Mouse (Mus musculus) CH12.LX (cell line): ENCODE measurements at regions not wholly inside any gene's neighbourhood (a gene's known extent, or its start where the extent isn't known, plus 50 kb on each side); places are given as distances from the start of the nearest gene placed in this dataset.

Experiments used
- DNase-seq: peaks from one replicate; pipeline ENCODE4 v3.0.0-alpha.2; 2013; ENCODE audit errors: extremely low read depth
- H3K27ac ChIP-seq: 2 replicates; pipeline ENCODE4 v1.5.1; 2012; ENCODE audit warnings: low read depth, mild to moderate bottlenecking, control low read depth, moderate library complexity; ENCODE audit not compliant: insufficient read depth
- H3K27me3 ChIP-seq: replicated peaks from 2 replicates; pipeline ENCODE3; 2012; ENCODE audit warnings: inconsistent platforms
- H3K36me3 ChIP-seq, 2 experiments: replicated peaks in 1 of 2; 2 replicates each; pipeline versions ENCODE3 to v1.6.1; 2012; ENCODE audit warnings: inconsistent platforms in 1 of 2, low read length in 1 of 2, mild to moderate bottlenecking in 1 of 2, mixed read lengths in 1 of 2, moderate library complexity in 1 of 2; ENCODE audit not compliant: control insufficient read depth in 1 of 2, insufficient read depth in 1 of 2
- H3K4me1 ChIP-seq, 2 experiments: 2 replicates each; pipeline ENCODE4 v1.6.1; 2012; ENCODE audit warnings: inconsistent platforms in 1 of 2, moderate library complexity in 1 of 2; ENCODE audit not compliant: insufficient read depth in 2 of 2, control insufficient read depth in 1 of 2
- H3K4me2 ChIP-seq: 2 replicates; pipeline ENCODE4 v1.6.1; 2012; ENCODE audit warnings: low read depth, mild to moderate bottlenecking, control low read depth; ENCODE audit not compliant: poor library complexity, insufficient read depth, severe bottlenecking
- H3K4me3 ChIP-seq, 3 experiments: fragments of 150-350 bp in 1 of 3; sonication (generic) in 1 of 3; replicated peaks in 1 of 3; 2 replicates each; pipeline versions ENCODE3 to v1.5.1; 2011 to 2012; ENCODE audit warnings: low read depth in 2 of 3, low read length in 2 of 3, mild to moderate bottlenecking in 2 of 3, moderate library complexity in 2 of 3, control low read depth in 1 of 3, improper control_type of control experiment in 1 of 3, inconsistent platforms in 1 of 3, mixed read lengths in 1 of 3; ENCODE audit not compliant: poor library complexity in 1 of 3
- H3K79me2 ChIP-seq: replicated peaks from 2 replicates; pipeline ENCODE4 v1.6.1; 2012; ENCODE audit warnings: mild to moderate bottlenecking, moderate library complexity; ENCODE audit not compliant: control insufficient read depth, poor library complexity, insufficient read depth, severe bottlenecking; ENCODE audit errors: extremely low read depth
- H3K9ac ChIP-seq: 2 replicates; pipeline ENCODE4 v1.6.1; 2012; ENCODE audit warnings: low read depth, mild to moderate bottlenecking, control low read depth, moderate library complexity; ENCODE audit not compliant: insufficient read depth
- H3K9me3 ChIP-seq: replicated peaks from 2 replicates; pipeline ENCODE3; 2012; ENCODE audit warnings: low read length, inconsistent platforms, mixed read lengths
- ELF1 ChIP-seq: IDR thresholded peaks from 2 replicates; pipeline ENCODE4 v1.6.1; 2014; ENCODE audit warnings: low read depth, mild to moderate bottlenecking, inconsistent platforms, low read length, improper control_type of control experiment
- GABPA ChIP-seq: IDR thresholded peaks from 2 replicates; pipeline ENCODE4 v1.6.1; 2012; ENCODE audit warnings: low read depth, low read length, improper control_type of control experiment, inconsistent platforms; ENCODE audit not compliant: insufficient replicate concordance
- HCFC1 ChIP-seq: IDR thresholded peaks from 2 replicates; pipeline ENCODE4 v1.6.1; 2012; ENCODE audit warnings: low read depth, mild to moderate bottlenecking, inconsistent platforms, low read length, improper control_type of control experiment
- KAT2A ChIP-seq: IDR thresholded peaks from 2 replicates; pipeline ENCODE4 v1.6.1; 2012; ENCODE audit warnings: low read length, improper control_type of control experiment, inconsistent platforms; ENCODE audit not compliant: insufficient replicate concordance
- MEF2A ChIP-seq: IDR thresholded peaks from 2 replicates; pipeline ENCODE4 v1.6.1; 2014; ENCODE audit warnings: low read depth, mild to moderate bottlenecking, inconsistent platforms, low read length, improper control_type of control experiment, borderline replicate concordance
- MYC ChIP-seq: IDR thresholded peaks from 2 replicates; pipeline ENCODE4 v1.6.1; 2011; ENCODE audit warnings: low read depth, mild to moderate bottlenecking, improper control_type of control experiment, low read length
- NELFE ChIP-seq: IDR thresholded peaks from 2 replicates; pipeline ENCODE4 v1.6.1; 2011; ENCODE audit warnings: low read depth, low read length, improper control_type of control experiment
- NRF1 ChIP-seq: IDR thresholded peaks from 2 replicates; pipeline ENCODE4 v1.6.1; 2014; ENCODE audit warnings: low read depth, mild to moderate bottlenecking, inconsistent platforms, low read length, improper control_type of control experiment, moderate library complexity
- PAX5 ChIP-seq: IDR thresholded peaks from 2 replicates; pipeline ENCODE4 v1.6.1; 2012; ENCODE audit warnings: low read length, inconsistent platforms, mixed read lengths
- RCOR1 ChIP-seq: conservative IDR thresholded peaks from 2 replicates; pipeline ENCODE4 v1.6.1; 2012; ENCODE audit warnings: low read depth, mild to moderate bottlenecking, inconsistent platforms, low read length, improper control_type of control experiment
- SMC3 ChIP-seq: IDR thresholded peaks from 2 replicates; pipeline ENCODE4 v1.6.1; 2011; ENCODE audit warnings: low read depth, low read length, improper control_type of control experiment
- TBP ChIP-seq: conservative IDR thresholded peaks from 2 replicates; pipeline ENCODE4 v1.6.1; 2011; ENCODE audit warnings: low read depth, low read length, improper control_type of control experiment
- UBTF ChIP-seq: IDR thresholded peaks from 2 replicates; pipeline ENCODE4 v1.6.1; 2012; ENCODE audit warnings: low read depth, mild to moderate bottlenecking, inconsistent platforms, low read length, improper control_type of control experiment, moderate library complexity
- USF1 ChIP-seq: IDR thresholded peaks from 2 replicates; pipeline ENCODE4 v1.6.1; 2014; ENCODE audit warnings: low read depth, mild to moderate bottlenecking, inconsistent platforms, low read length, improper control_type of control experiment
- USF2 ChIP-seq: conservative IDR thresholded peaks from 2 replicates; pipeline ENCODE4 v1.6.1; 2011; ENCODE audit warnings: low read depth, low read length, improper control_type of control experiment
- ZKSCAN1 ChIP-seq: IDR thresholded peaks from 2 replicates; pipeline ENCODE4 v1.6.1; 2012; ENCODE audit warnings: low read depth, inconsistent platforms, low read length, improper control_type of control experiment, borderline replicate concordance
- ZMIZ1 ChIP-seq: IDR thresholded peaks from 2 replicates; pipeline ENCODE4 v1.6.1; 2012; ENCODE audit warnings: low read depth, mild to moderate bottlenecking, inconsistent platforms, low read length, improper control_type of control experiment
- dilution Hi-C: fragments of 300-500 bp; cut with MboI; formaldehyde crosslinking; loops from 2 replicates; pipeline ENCODE4 v1.14.3; 2020; ENCODE audit warnings: low sequenced_read_pairs; ENCODE audit not compliant: extremely low pct_unique_long_range_greater_than_20kb, extremely low pct_ligation_motif_present
- in situ Hi-C: fragments of 300-500 bp; cut with MboI; formaldehyde crosslinking; loops from 3 replicates; pipeline ENCODE4 v1.14.3; 2019; ENCODE audit warnings: low sequenced_read_pairs, low pct_ligation_motif_present, low pct_unique_long_range_greater_than_20kb, mixed read lengths

GRCm38 (mm10) chr5:129409440-129410004 is 91.5 kb upstream of the Sfswap start:
- Histone ChIP-seq H3K36me3 (no peaks in the 10 kb centered on the region), H3K27ac (no peak overlapping the region), H3K4me1 (no peaks in the 10 kb centered on the region)
- no peak for DNase-seq
- TF ChIP-seq HCFC1 (no peak), GABPA (no peak), MEF2A (no peak), KAT2A (no peak), ZKSCAN1 (no peak), RCOR1 (no peak), PAX5 (no peak), USF2 (no peak)
- TF ChIP-seq, all 38 proteins: peak for 0
- Histone ChIP-seq H3K79me2 (no peaks in the 10 kb centered on the region), H3K27me3 (peaks cover 23% of the 10 kb centered on the region), H3K9me3 (peaks cover 2% of the 10 kb centered on the region), H3K4me2 (no peak overlapping the region), H3K9ac (no peak overlapping the region), H3K4me3 (no peak overlapping the region)
- in situ Hi-C loops (no loop called here), dilution Hi-C loops (no loop called here)

GRCm38 (mm10) chr5:129412161-129412560 is 88.9 kb upstream of the Sfswap start:
- Histone ChIP-seq H3K27me3 (peaks cover 22% of the 10 kb centered on the region), H3K9me3 (no peaks in the 10 kb centered on the region), H3K27ac (no peak overlapping the region), H3K4me1 (no peaks in the 10 kb centered on the region), H3K9ac (no peak overlapping the region), H3K79me2 (no peaks in the 10 kb centered on the region), H3K36me3 (no peaks in the 10 kb centered on the region), H3K4me2 (no peak overlapping the region), H3K4me3 (no peak overlapping the region)
- dilution Hi-C loops (no loop called here), in situ Hi-C loops (no loop called here)
- DNase-seq, result no peak
- no peak for TF ChIP-seq GABPA
- TF ChIP-seq ZMIZ1, result no peak
- no peak for TF ChIP-seq ELF1
- TF ChIP-seq NRF1, result no peak
- TF ChIP-seq NELFE, result no peak
- TF ChIP-seq SMC3, result no peak
- no peak for TF ChIP-seq TBP
- TF ChIP-seq KAT2A, result no peak
- no peak for TF ChIP-seq MYC
- TF ChIP-seq UBTF, result no peak
- no peak for TF ChIP-seq USF1
